Mouse (Mus musculus): ENCODE measurements at regions not wholly inside any gene's neighbourhood (a gene's known extent, or its start where the extent isn't known, plus 50 kb on each side); places are given as distances from the start of the nearest gene placed in this dataset.

DNA sequence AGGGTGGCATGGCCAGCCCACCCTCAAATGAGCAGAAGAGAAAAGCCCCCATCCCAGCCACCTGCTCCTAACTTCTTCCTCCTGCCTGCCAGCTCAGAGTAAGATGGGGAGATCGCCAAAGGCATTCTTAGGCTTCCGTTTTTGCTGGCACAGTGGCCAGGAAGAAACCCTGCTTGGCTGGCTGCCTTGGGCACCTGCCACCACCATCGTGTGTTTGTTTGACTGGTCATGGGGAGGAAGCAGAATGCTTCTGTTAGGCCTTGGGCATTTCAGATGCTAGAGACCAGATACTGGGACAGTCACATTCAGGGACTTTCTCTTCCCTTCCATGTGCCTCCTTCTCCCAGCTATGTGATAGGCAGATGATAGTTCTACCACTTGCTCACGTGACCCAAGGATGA is 1283.7 kb upstream of the A1bg start:
- H3K36me3 ChIP-seq (ENCODE audit: inconsistent target) = no peaks in the 10 kb centered on the region
- 30% methylated on average over 4 of the region's 4 CpGs for WGBS (ENCODE audit: missing documents)

DNA sequence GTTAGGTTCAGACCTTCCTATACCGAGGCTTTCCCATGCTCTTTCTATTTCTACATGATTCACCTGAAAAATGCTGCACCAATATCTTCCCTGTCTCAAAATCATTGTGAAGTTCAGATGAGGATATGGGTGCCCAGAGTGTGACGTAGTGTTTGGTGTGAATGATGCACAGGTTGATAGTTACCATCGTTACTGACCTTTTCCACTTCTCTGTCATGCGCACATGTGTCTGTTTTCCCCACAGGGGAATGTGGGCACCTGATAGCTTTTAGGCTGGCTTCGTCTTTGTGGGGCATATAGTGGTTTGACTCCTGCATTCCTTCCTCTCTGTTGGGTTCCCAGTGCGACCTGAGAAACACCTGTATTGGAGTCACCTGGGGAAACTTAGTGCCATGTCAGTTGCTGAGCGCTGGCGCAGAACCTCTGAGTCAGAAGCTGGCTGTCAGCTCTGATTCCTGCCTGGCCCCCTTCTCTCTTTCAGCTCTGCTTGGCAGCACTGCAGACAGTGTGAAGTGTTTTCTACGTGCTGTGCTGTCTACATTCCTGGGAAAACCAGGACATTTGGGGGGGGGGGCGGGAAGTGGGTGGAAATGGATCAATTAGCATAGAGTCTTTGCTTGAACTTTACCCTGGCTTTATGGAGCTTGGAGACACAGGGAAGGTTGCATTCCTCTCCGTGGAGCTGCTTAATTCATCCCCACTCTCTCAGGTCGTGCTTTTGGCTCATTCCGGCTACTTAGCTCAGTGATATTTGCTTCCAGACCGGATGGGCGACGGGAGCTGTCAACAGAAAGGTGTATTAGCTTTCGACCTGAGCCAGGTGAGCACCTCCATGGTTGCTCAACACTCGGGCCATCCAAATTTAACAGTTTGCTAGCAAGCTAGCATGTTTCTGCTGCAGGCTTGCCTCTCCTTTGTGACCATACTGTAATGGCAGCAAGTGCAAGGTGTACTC is 1281.4 kb upstream of the A1bg start:
- Histone ChIP-seq H3K27ac (no peak overlapping the region), H3K4me3 (ENCODE audit: inconsistent target) (no peak overlapping the region), H3K36me3 (ENCODE audit: inconsistent target) (no peaks in the 10 kb centered on the region), H3K79me2 (ENCODE audit: inconsistent target) (no peaks in the 10 kb centered on the region)
- WGBS (ENCODE audit: missing documents) = 95% methylated on average over 16 of the region's 18 CpGs

More for the DNA sequence above, 1283.7 kb upstream of the A1bg start:
- no peak overlapping the region for H3K27ac ChIP-seq
- no peaks in the 10 kb centered on the region for H3K79me2 ChIP-seq (ENCODE audit: inconsistent target)
- no peak overlapping the region for H3K4me3 ChIP-seq (ENCODE audit: inconsistent target)

DNA sequence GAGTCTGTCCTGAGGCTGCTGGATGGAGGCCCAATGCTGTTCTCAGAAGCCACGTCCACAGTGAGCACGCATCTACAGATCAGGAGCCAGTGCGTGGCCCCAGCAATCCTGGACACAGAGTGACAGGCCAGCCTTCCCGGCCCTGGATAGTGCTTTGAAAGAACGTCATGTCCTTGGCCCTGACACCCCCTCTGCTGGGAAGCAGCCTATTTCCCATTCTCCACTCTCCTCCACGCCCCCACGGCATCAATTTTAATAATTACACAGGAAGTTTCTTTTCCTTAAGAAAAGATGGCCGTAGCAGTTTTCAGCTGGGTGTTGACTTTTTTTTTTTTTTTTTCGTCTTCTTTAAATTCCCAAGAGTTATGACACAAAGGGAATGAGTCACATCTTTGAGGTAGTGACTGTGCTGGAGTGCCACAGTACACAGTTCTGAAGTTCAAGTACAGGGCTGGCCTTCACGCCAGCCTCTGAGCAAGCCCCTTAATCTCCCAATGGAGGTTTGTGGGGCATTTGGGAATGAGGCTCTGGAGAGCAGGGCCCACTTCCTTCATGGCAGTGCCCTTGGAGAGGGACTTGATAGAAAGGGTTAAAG is 1280.1 kb upstream of the A1bg start:
- Histone ChIP-seq H3K36me3 (ENCODE audit: inconsistent target) (no peaks in the 10 kb centered on the region), H3K4me3 (ENCODE audit: inconsistent target) (no peak overlapping the region), H3K27ac (no peak overlapping the region), H3K79me2 (ENCODE audit: inconsistent target) (no peaks in the 10 kb centered on the region)
- 89% methylated on average over 10 of the region's 10 CpGs for WGBS (ENCODE audit: missing documents)

DNA sequence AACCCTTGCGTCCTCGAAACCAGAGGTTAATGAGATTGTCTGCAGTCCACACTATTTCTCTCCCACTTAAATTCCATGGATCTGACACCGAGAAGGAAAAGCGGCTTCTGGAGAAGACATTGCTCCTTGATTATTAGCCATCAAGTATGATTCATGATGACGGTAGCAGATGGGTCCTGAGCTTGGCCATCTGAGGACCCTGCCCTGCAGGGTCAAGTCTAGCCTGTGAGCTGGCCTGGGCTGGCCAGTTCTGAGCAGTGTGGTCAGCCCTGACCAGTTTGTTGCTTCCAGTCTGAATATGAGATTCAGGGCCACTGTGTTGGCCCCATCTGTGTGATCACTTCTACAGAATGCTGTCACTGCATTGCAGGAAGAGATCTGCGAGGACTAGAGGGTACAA is 1275.9 kb upstream of the A1bg start:
- Histone ChIP-seq H3K36me3 (ENCODE audit: inconsistent target) (no peaks in the 10 kb centered on the region), H3K27ac (no peak overlapping the region), H3K4me3 (ENCODE audit: inconsistent target) (no peak overlapping the region), H3K79me2 (ENCODE audit: inconsistent target) (no peaks in the 10 kb centered on the region)
- WGBS (ENCODE audit: missing documents) = 98% methylated on average over 6 of the region's 6 CpGs

DNA sequence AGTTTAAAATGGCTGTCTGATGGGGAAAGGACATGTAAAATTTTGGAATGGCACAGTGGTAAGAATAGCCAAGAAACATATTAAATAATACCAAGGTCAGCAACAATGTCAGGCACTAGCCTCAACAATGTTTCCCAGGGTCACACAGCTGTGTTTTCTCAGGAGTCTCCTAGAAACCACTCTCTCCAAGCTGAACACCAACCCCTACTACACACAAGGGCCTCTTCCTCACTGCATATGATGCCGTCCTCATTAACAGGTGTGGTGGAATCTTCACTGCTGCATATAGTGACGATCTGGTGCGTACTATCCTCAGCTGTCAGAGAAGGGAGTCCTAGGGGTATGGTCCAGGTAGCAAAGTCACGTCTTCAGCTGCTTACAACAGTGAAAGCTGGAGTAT is 1275.4 kb upstream of the A1bg start:
- no peaks in the 10 kb centered on the region for H3K36me3 ChIP-seq (ENCODE audit: inconsistent target)
- H3K79me2 ChIP-seq (ENCODE audit: inconsistent target) = no peaks in the 10 kb centered on the region

DNA sequence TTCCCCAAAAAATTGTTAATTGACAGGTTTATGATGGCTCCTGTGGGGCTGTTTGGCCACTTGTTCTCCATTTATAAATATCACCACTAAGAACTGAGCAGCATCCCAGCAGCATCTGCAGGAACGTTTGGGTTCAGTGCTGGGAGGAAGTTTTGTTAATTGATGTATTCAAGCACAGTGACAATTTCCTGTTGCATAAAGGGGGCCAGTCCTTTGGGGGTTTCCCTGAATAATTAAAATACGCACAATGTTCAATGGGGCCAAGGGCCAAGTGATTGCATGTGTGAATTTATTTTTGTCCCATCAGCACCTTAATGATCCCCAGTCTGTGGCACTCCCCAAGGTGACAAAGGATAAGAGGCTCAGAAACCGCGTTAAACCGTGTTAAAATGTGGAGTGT is 1272.6 kb upstream of the A1bg start:
- H3K27ac ChIP-seq = no peak overlapping the region
- WGBS (ENCODE audit: missing documents) = 57% methylated on average over 5 of the region's 5 CpGs
- no peaks in the 10 kb centered on the region for H3K79me2 ChIP-seq (ENCODE audit: inconsistent target)
- H3K36me3 ChIP-seq (ENCODE audit: inconsistent target) = no peaks in the 10 kb centered on the region
- H3K4me3 ChIP-seq (ENCODE audit: inconsistent target) = no peak overlapping the region

More for the DNA sequence above, 1275.4 kb upstream of the A1bg start:
- no peak overlapping the region for H3K4me3 ChIP-seq (ENCODE audit: inconsistent target)
- WGBS (ENCODE audit: missing documents) = 91% methylated on average over 4 of the region's 4 CpGs
- H3K27ac ChIP-seq = no peak overlapping the region

DNA sequence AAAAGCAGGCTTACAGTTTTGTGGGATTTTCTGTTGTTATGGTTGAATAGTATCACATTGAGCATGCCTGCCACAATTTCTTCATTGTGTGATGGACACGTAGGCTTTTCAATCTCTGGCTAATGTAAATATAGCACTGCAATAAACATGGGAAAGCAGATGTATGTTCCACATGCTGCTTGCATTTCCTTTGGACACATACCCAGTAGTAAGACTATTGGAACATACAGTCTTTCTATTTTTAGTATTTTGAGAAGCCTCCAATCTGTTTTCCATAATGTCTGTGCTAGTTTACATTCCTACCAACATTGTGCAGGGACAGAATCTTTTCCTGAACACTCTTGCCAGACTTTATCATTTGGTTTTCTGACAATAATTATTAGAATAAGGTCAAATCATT is 1269.9 kb upstream of the A1bg start:
- no peak overlapping the region for H3K27ac ChIP-seq
- no peak overlapping the region for H3K4me3 ChIP-seq (ENCODE audit: inconsistent target)
- H3K36me3 ChIP-seq (ENCODE audit: inconsistent target) = no peaks in the 10 kb centered on the region
- no peaks in the 10 kb centered on the region for H3K79me2 ChIP-seq (ENCODE audit: inconsistent target)
- WGBS (ENCODE audit: missing documents) = 100% methylated on average over 1 of the region's 1 CpGs

DNA sequence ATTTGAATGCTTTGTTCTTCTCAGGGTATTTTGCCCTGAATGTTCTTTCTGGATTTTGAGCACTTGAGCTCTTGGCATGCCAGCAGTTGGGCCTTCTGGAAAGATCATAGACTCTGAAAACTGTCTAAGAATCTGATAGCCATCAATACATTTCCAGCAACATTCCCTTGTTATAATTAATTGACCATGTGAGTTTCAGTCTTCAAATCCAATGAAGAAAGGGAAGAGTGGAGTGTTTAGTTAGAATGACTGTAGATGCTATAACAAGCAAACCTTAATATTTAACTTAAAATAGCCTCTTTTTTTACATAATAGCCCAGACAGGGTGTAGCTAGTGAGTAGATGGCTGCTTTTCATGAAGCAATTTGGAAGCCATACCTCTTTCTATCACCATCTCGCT is 1268.8 kb upstream of the A1bg start:
- Histone ChIP-seq H3K36me3 (ENCODE audit: inconsistent target) (no peaks in the 10 kb centered on the region), H3K4me3 (ENCODE audit: inconsistent target) (no peak overlapping the region), H3K79me2 (ENCODE audit: inconsistent target) (no peaks in the 10 kb centered on the region), H3K27ac (no peak overlapping the region)
- 100% methylated on average over 1 of the region's 1 CpGs for WGBS (ENCODE audit: missing documents)

DNA sequence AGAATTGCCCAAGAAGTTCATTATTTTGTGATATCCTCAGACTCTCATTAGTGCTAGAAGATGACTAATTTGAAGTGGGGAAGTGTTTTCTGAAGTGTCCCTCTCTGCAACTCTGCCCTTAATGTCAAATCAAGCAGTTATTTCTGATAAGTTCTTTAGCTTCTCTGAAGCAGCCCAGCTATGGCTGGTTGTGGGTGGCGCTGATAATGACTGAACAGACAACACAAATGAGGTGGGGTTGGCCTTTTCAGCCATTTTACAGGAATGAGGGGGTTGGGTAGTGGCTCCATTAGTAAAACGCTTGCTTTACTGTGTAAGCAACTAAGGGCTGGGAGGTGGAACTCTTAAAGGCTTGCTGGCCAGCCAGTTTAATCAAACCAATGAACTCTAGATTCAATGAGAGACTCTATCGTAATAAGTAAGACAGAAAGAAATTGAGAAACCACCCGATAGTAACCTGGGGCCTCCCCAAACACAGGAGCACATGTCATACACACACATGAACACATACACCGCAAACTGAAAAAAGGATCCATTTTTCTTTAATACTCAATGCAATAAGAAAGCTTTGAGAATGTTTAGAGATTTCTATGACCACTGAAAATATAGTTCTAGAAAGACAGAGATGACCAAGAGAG is 1268.3 kb upstream of the A1bg start:
- Histone ChIP-seq H3K36me3 (ENCODE audit: inconsistent target) (no peaks in the 10 kb centered on the region), H3K27ac (no peak overlapping the region), H3K4me3 (ENCODE audit: inconsistent target) (no peak overlapping the region), H3K79me2 (ENCODE audit: inconsistent target) (no peaks in the 10 kb centered on the region)
- 99% methylated on average over 5 of the region's 5 CpGs for WGBS (ENCODE audit: missing documents)

DNA sequence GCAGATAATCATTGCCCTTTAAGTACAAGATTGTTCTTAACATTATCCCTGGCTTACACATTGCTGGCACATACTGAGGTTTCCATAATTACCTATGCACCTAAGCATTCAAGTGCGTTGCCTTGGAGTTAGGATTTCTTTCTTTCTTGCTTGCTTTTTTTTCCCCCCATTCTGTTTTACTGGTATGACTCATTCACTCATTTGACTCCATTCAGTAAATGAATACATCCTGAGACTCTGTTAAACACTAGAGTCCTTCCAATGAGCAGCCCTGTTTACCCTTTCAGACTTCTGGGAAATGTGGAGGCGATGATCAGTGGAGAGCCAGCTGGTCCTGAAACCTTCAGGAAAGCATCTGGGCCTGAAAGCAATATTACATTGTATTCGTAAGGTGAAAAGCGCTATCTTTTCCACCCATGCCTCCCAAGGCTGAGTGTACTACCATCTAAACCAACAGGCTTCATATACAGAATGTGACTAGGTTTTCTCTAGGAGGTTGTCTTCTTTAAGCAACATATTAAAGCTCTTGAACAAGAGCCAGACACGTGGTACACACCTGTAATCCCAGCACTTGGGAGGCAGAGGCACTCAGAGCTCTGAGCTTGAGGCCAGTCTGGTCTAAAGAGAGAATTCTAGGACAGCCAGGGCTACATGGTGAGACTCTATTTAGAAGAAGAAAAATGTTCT is 1267.6 kb upstream of the A1bg start:
- 92% methylated on average over 5 of the region's 5 CpGs for WGBS (ENCODE audit: missing documents)
- Histone ChIP-seq H3K79me2 (ENCODE audit: inconsistent target) (no peaks in the 10 kb centered on the region), H3K36me3 (ENCODE audit: inconsistent target) (no peaks in the 10 kb centered on the region), H3K27ac (no peak overlapping the region), H3K4me3 (ENCODE audit: inconsistent target) (no peak overlapping the region)

DNA sequence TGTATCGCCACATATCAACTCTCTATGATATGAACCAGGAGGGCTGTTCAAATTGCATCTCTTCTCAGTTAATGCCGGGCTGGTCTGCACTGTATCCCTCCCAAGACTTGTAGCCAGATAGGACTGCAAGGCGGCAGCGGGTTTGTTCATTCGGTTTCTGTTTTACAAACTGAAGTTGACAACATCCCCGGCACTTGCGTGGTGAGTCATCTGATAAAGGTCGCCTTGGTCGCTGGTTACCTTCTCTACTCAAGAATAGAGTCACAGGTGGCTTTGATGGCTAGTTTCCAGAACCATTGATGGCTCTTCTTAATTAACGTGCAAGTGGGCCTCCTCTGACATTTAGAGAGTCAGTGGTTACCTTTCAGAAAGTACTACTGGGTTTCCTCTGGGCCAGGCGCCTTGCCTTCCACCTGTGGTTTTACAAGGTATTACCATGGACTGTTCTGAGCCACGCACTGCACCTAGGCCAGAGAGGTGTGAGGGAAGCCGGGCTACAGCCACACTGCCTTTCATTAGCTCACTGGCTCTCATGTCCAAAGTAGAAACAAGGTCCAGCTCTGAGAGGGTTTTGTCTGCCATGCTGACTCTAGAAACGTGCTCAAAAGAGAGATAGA is 1266.9 kb upstream of the A1bg start:
- Histone ChIP-seq H3K4me3 (ENCODE audit: inconsistent target) (no peak overlapping the region), H3K79me2 (ENCODE audit: inconsistent target) (no peaks in the 10 kb centered on the region), H3K27ac (no peak overlapping the region), H3K36me3 (ENCODE audit: inconsistent target) (no peaks in the 10 kb centered on the region)
- WGBS (ENCODE audit: missing documents) = 95% methylated on average over 14 of the region's 14 CpGs

DNA sequence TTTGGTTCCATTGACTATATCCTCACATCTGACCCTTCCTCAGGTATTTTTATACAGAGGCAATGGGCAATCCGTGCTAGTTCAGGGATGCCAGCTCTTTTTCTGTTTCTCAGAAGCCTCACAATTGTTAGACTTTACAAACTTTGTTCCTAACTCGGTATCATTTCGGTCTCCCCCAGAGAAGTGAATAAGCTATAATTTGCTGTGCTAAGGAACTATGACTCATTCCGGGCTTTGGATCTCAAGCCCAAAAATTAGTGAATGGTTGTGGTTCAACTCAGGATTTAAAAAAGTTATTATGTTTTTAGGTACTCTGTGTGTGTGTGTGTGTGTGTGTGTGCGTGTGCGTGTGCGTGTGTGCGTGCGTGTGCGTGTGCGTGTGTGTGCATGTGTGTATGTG is 1263.7 kb upstream of the A1bg start:
- no peak overlapping the region for H3K27ac ChIP-seq
- H3K4me3 ChIP-seq (ENCODE audit: inconsistent target) = no peak overlapping the region
- H3K79me2 ChIP-seq (ENCODE audit: inconsistent target) = no peaks in the 10 kb centered on the region
- H3K36me3 ChIP-seq (ENCODE audit: inconsistent target) = no peaks in the 10 kb centered on the region
- WGBS (ENCODE audit: missing documents) = 92% methylated on average over 4 of the region's 11 CpGs

DNA sequence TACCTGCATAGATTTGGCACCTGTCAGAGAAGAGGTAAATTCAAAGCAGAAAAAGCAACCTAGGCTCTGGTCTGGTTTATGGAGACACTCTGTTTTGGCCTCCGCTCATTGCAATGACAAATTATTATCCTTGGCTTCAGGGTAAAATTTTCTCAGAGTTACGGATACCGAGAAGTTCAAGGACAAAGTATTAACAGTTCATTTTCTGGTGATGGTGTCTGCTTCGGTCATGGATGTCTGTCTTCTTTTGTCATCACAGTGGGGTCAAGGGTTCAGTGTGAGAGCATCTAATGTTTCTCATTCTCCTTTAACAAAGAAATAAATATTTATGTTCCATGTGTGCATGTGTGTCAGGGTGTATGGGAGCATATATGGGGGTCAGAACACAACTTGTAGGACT is 1261.0 kb upstream of the A1bg start:
- Histone ChIP-seq H3K36me3 (ENCODE audit: inconsistent target) (no peaks in the 10 kb centered on the region), H3K4me3 (ENCODE audit: inconsistent target) (no peak overlapping the region), H3K27ac (no peak overlapping the region), H3K79me2 (ENCODE audit: inconsistent target) (no peaks in the 10 kb centered on the region)
- WGBS (ENCODE audit: missing documents) = 95% methylated on average over 4 of the region's 4 CpGs

DNA sequence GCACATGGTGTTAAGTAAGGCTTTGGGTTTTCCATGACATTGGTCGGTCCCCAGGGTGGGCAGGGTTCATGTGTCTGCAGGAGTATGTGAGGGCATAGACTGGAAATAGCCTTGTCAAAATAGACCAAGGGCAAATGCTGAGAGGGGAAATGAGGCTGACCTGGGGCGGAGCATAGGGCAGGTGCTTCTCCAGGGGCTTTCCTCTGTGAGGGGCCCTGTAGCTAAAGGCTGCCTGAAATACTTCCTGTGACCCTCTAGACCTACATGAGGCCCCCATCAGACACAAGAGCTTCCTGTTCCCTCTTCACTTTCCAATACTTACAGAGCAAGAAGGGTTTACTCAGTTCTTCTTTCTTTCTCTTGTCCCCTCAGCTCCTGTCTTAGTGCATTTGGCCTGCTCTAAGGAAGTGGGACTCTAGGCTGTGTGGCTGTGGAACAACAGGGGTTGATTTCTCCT is 1258.7 kb upstream of the A1bg start:
- Histone ChIP-seq H3K79me2 (ENCODE audit: inconsistent target) (no peaks in the 10 kb centered on the region), H3K27ac (no peak overlapping the region), H3K4me3 (ENCODE audit: inconsistent target) (no peak overlapping the region), H3K36me3 (ENCODE audit: inconsistent target) (no peaks in the 10 kb centered on the region)
- 44% methylated on average over 2 of the region's 2 CpGs for WGBS (ENCODE audit: missing documents)

Data from macrophage (primary cell).